Mouse (Mus musculus): ENCODE data around the gene Ptprd.

DNA sequence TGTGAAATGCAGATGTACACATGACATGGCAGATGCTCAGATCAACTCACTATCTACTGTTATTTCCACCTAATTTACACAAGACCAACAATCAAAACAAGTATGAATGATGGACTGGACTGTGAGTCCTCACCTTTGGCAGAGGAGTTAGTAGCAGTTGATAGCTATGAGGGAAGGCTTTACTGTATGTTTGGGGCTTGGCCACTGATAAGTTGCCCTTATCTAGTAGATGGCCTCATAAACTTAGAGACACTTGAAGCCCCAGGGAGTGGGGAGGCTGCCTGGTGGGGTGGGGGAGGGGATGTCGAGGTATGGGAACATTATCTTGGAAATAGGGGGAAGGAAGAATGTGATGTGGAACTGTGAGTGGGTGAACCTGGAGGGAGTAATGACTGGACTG is 448.0 kb downstream of the Ptprd start:
- TF ChIP-seq CTCF (IDR thresholded peaks at IDR 0.05; ENCODE audit: low read depth, low read length) (no peak), TAL1 (conservative IDR thresholded peaks at IDR 0.05; ENCODE audit: low read depth, low read length) (no peak), POLR2AphosphoS5 (IDR thresholded peaks at IDR 0.05; ENCODE audit: insufficient replicate concordance, low read depth, low read length) (no peak)

All from G1E (cell line).